10 mouse cellular contexts compared by ENCODE assay signal in genomic region chr15:28315812-28316528, GRCm38 (mm10).
DNase-seq lines count a peak whose midpoint lies in the region; ATAC-seq and TF ChIP-seq lines count a peak whose summit lies in the region.
"Had no signal": no experiment of that assay in that cellular context is flagged by ENCODE, and none has a peak within 500 bp of the region (broad histone marks: within the 10 kb centered on the region; RNA-seq: fewer than 3 reads in every experiment).

No protein-coding gene starts in this region.

- H3K27me3 ChIP-seq in heart, adult 2 months (ENCODE audit: control insufficient read depth, insufficient read depth, low read length), result no peaks in the 10 kb centered on the region
- 0 out of 2 replicates have a peak, but pooled peaks cover 5% of the 10 kb centered on the region for H3K27me3 ChIP-seq in hindbrain, embryonic 12.5 days
- H3K27me3 ChIP-seq in midbrain, embryonic 14.5 days (ENCODE audit: control insufficient read depth, insufficient read depth, low read length), result no peaks in the 10 kb centered on the region
- H3K27me3 ChIP-seq in stomach, postnatal 0 days (ENCODE audit: control insufficient read depth, insufficient read depth, low read length), result no peaks in the 10 kb centered on the region
- H3K27me3 ChIP-seq: liver, embryonic 13.5 days had no signal

- intact Hi-C loops in heart, adult 2 months (cut with DNase I), result no loop called here
- intact Hi-C loops in heart, postnatal 25 days (cut with DNase I), result no loop called here

- TF ChIP-seq CTCF in heart, adult 2 months (IDR thresholded peaks at IDR 0.05), result peak; percentile 81
- TF ChIP-seq CTCF in stomach, postnatal 0 days (IDR thresholded peaks at IDR 0.05; ENCODE audit: low read depth), result peak; percentile 85

- no peak overlapping the region for H3K27ac ChIP-seq in heart, adult 2 months
- no peak overlapping the region for H3K27ac ChIP-seq in hindbrain, embryonic 12.5 days
- no peak overlapping the region for H3K27ac ChIP-seq in midbrain, embryonic 14.5 days (replicated peaks; ENCODE audit: low read depth, low read length)
- no peak overlapping the region for H3K27ac ChIP-seq in stomach, postnatal 0 days (replicated peaks)
- H3K27ac ChIP-seq: liver, embryonic 13.5 days had no signal

- no peaks in the 10 kb centered on the region for H3K4me1 ChIP-seq in heart, adult 2 months (ENCODE audit: control insufficient read depth, insufficient read depth, low read length)
- no peaks in the 10 kb centered on the region for H3K4me1 ChIP-seq in hindbrain, embryonic 12.5 days
- no peaks in the 10 kb centered on the region for H3K4me1 ChIP-seq in midbrain, embryonic 14.5 days (ENCODE audit: control insufficient read depth, insufficient read depth, low read length)
- H3K4me1 ChIP-seq in stomach, postnatal 0 days (replicated peaks; ENCODE audit: control insufficient read depth, insufficient read depth), result no peaks in the 10 kb centered on the region
- H3K4me1 ChIP-seq: liver, embryonic 13.5 days had no signal

- no peaks in the 10 kb centered on the region for H3K36me3 ChIP-seq in heart, adult 2 months (ENCODE audit: control insufficient read depth, insufficient read depth, low read length)
- H3K36me3 ChIP-seq in hindbrain, embryonic 12.5 days, result no peaks in the 10 kb centered on the region
- H3K36me3 ChIP-seq in midbrain, embryonic 14.5 days (ENCODE audit: control insufficient read depth, insufficient read depth, low read length), result no peaks in the 10 kb centered on the region
- H3K36me3 ChIP-seq in stomach, postnatal 0 days (ENCODE audit: control insufficient read depth, insufficient read depth, low read length), result no peaks in the 10 kb centered on the region
- H3K36me3 ChIP-seq: G1E; liver, embryonic 13.5 days had no signal

- 28% methylated on average over 6 of the region's 6 CpGs for WGBS in heart, adult 2 months
- WGBS in hindbrain, embryonic 12.5 days, result 24% methylated on average over 6 of the region's 6 CpGs
- WGBS in midbrain, embryonic 14.5 days, result 24% methylated on average over 6 of the region's 6 CpGs
- WGBS in stomach, postnatal 0 days, result 27% methylated on average over 6 of the region's 6 CpGs

- no peak overlapping the region for H3K9ac ChIP-seq in heart, adult 2 months (ENCODE audit: low read depth, low read length)
- no peak overlapping the region for H3K9ac ChIP-seq in hindbrain, embryonic 12.5 days
- no peak overlapping the region for H3K9ac ChIP-seq in midbrain, embryonic 14.5 days (replicated peaks; ENCODE audit: low read length)
- H3K9ac ChIP-seq in stomach, postnatal 0 days (ENCODE audit: low read length), result no peak overlapping the region
- H3K9ac ChIP-seq: liver, embryonic 13.5 days had no signal

- TF ChIP-seq EP300 in heart, adult 2 months (IDR thresholded peaks at IDR 0.05; ENCODE audit: insufficient read depth, low read depth, low read length), result no peak
- TF ChIP-seq EP300 in stomach, postnatal 0 days (optimal IDR thresholded peaks at IDR 0.05), result no peak

- no peak for TF ChIP-seq POLR2A in heart, adult 2 months (IDR thresholded peaks at IDR 0.05; ENCODE audit: insufficient read depth, low read depth, low read length)

- no peaks in the 10 kb centered on the region for H3K79me2 ChIP-seq in heart, adult 2 months (replicated peaks; ENCODE audit: control insufficient read depth, insufficient read depth, low read length)

- H3K4me2 ChIP-seq in hindbrain, embryonic 12.5 days (replicated peaks), result no peak overlapping the region
- H3K4me2 ChIP-seq in midbrain, embryonic 14.5 days (ENCODE audit: low read length), result no peak overlapping the region
- no peak overlapping the region for H3K4me2 ChIP-seq in stomach, postnatal 0 days (replicated peaks; ENCODE audit: low read depth)
- H3K4me2 ChIP-seq: liver, embryonic 13.5 days had no signal

- DNase-seq in heart, adult 2 months, result no peak
- DNase-seq in heart, postnatal 25 days (ENCODE audit: low spot score), result no peak
- DNase-seq in adrenal gland, postnatal 10 days, result peak; percentile 57
- peak; percentile 43 for DNase-seq in embryo, embryonic 11.5 days (ENCODE audit: low read depth, low spot score)
- peak; percentile 33 for DNase-seq in left cerebral cortex, adult 11 months (ENCODE audit: low spot score)
- peak; percentile 87 for DNase-seq in midbrain, embryonic 14.5 days
- DNase-seq in stomach, postnatal 0 days (ENCODE audit: low spot score), result peak; percentile 46
- DNase-seq: liver, embryonic 13.5 days had no signal

- H3K4me3 ChIP-seq in heart, adult 2 months, result no peak overlapping the region
- H3K4me3 ChIP-seq in hindbrain, embryonic 12.5 days, result no peak overlapping the region
- no peak overlapping the region for H3K4me3 ChIP-seq in midbrain, embryonic 14.5 days (replicated peaks; ENCODE audit: low read depth, low read length)
- H3K4me3 ChIP-seq in stomach, postnatal 0 days (ENCODE audit: low read depth, low read length), result no peak overlapping the region
- H3K4me3 ChIP-seq: liver, embryonic 13.5 days had no signal

- ATAC-seq in hindbrain, embryonic 12.5 days (ENCODE audit: low FRiP score), result peak; percentile 67; the same call in 1 of the 2 replicates
- ATAC-seq in midbrain, embryonic 14.5 days (ENCODE audit: low FRiP score, low TSS enrichment), result peak; percentile 37; the same call in 1 of the 2 replicates
- ATAC-seq in stomach, postnatal 0 days (ENCODE audit: low FRiP score, low TSS enrichment), result no peak

- H3K9me3 ChIP-seq in hindbrain, embryonic 12.5 days (replicated peaks), result no peaks in the 10 kb centered on the region
- H3K9me3 ChIP-seq in midbrain, embryonic 14.5 days (ENCODE audit: control insufficient read depth, low read length), result no peaks in the 10 kb centered on the region
- no peaks in the 10 kb centered on the region for H3K9me3 ChIP-seq in stomach, postnatal 0 days (ENCODE audit: control insufficient read depth, low read length)
- H3K9me3 ChIP-seq: liver, embryonic 13.5 days had no signal

Comparison
In these comparisons a context has a peak if more than half of its experiments do, and no peak if none do; other contexts are left out.
1. DNase-seq: peak in adrenal gland, postnatal 10 days (single experiment), embryo, embryonic 11.5 days (single experiment), left cerebral cortex, adult 11 months (single experiment), midbrain, embryonic 14.5 days (single experiment) and stomach, postnatal 0 days (single experiment); none in heart, adult 2 months (0 of 2) and heart, postnatal 25 days (single experiment).